Mouse (Mus musculus) WW6 (cell line): ENCODE results near the gene Gm17693.
"Not testable (repeated sequence)": the region's sequence is repeated elsewhere in the genome, so short reads cannot be mapped to it uniquely, and the experiment has no call there.

Source experiments
- DNase-seq: peaks from one replicate; pipeline ENCODE4 v3.0.0-alpha.2; 2013; ENCODE audit warnings: low read depth, low spot score

Gm17693 gene

DNA sequence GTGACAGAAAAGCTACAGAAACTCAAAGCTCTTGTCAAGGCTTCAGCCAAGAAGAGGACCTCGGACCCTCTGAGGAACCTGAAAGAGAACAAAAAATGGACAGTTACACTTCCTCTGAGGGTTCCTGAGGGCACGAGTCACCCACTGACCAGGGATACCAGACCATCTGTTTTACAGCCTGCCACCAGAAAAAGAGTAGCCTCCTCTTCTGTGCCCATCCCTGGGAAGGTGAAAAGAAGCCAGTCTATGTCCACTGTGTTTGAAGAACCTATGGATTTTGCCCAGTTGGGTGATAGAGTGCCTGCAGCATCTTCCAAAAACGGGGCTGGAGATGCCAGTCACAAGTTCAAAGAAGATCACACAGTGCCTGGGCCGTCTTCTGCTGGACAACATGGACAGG, at the start of gene Gm17693:
Gene Gm17693, plus strand, starts transcription at position 301 of the 400 bp plus-strand sequence.
- DNase-seq = not testable (repeated sequence)
